Mouse (Mus musculus) heart, embryonic 15.5 days (tissue): ENCODE data around the gene Cntnap2. TPM values are rescaled to one million over a fixed set of nuclear protein-coding genes. Genes with fewer than 3 reads are reported as not detected.
"Not testable (repeated sequence)": the region's sequence is repeated elsewhere in the genome, so short reads cannot be mapped to it uniquely, and the experiment has no call there.

Experiments used
- ATAC-seq: fragments of 200-750 bp; cut with Nextera tagmentation; replicated peaks from 2 replicates; pipeline ENCODE4 v1.8.0; 2017; ENCODE audit warnings: low read depth, moderate TSS enrichment; ENCODE audit not compliant: insufficient number of reproducible peaks, insufficient read depth, low FRiP score
- H3K27ac ChIP-seq: fragments of 300-500 bp; sonication (generic); 2 replicates; pipeline ENCODE4 v1.5.1; 2015; ENCODE audit warnings: mild to moderate bottlenecking, inconsistent platforms
- H3K27me3 ChIP-seq: fragments of 300-500 bp; sonication (generic); 2 replicates; pipeline ENCODE4 v1.6.1; 2015; ENCODE audit warnings: inconsistent platforms
- H3K36me3 ChIP-seq: fragments of 300-500 bp; sonication (generic); 2 replicates; pipeline ENCODE4 v1.6.1; 2015; ENCODE audit warnings: mild to moderate bottlenecking, inconsistent platforms
- H3K4me1 ChIP-seq: fragments of 300-500 bp; sonication (generic); replicated peaks from 2 replicates; pipeline ENCODE4 v1.6.1; 2015; ENCODE audit warnings: inconsistent platforms
- H3K4me2 ChIP-seq: fragments of 300-500 bp; sonication (generic); 2 replicates; pipeline ENCODE4 v1.6.1; 2015; ENCODE audit warnings: inconsistent platforms, mild to moderate bottlenecking, moderate library complexity
- H3K4me3 ChIP-seq: fragments of 300-500 bp; sonication (generic); 2 replicates; pipeline ENCODE4 v1.5.1; 2015; ENCODE audit warnings: mild to moderate bottlenecking, inconsistent platforms
- H3K9ac ChIP-seq: fragments of 300-500 bp; sonication (generic); 2 replicates; pipeline ENCODE4 v1.6.1; 2015; ENCODE audit warnings: mild to moderate bottlenecking, inconsistent platforms
- H3K9me3 ChIP-seq: fragments of 300-500 bp; sonication (generic); replicated peaks from 2 replicates; pipeline ENCODE4 v1.6.1; 2016; ENCODE audit warnings: inconsistent platforms
- WGBS: fragments of 180-500 bp; shearing (Covaris S2); methylation state at CpG from one replicate; pipeline ENCODE4 v1.1.7; 2015; ENCODE audit warnings: mixed read lengths; 5-methylcytosine and 5-hydroxymethylcytosine counted together
- polyA plus RNA-seq: library from polyadenylated mRNA; unstranded; fragments of >200 nt; fragmentation: Nextera tagmentation; extraction: Ambion mirVana; gene quantifications from 2 replicates; pipeline ENCODE4 v1.2.1, GENCODE M21; 2015

Cntnap2 gene
- polyA plus RNA-seq, 1 experiment from 2014 or later: 0.28 TPM

GRCm38 (mm10) chr6:47188596-47188995 is 2129.4 kb downstream of the Cntnap2 start:
- not testable (repeated sequence) for H3K4me2 ChIP-seq, ATAC-seq, H3K27me3 ChIP-seq, H3K9me3 ChIP-seq, H3K27ac ChIP-seq, H3K36me3 ChIP-seq, H3K4me3 ChIP-seq, H3K9ac ChIP-seq
- 80% methylated on average over 6 of the region's 6 CpGs for WGBS
- H3K4me1 ChIP-seq: peaks cover 10% of the 10 kb centered on the region; the same call in 1 of the 2 replicates

- no peak overlapping the region for H3K4me3 ChIP-seq
- H3K9ac ChIP-seq: no peak overlapping the region
- no peak overlapping the region for H3K4me2 ChIP-seq
- no peaks in the 10 kb centered on the region for H3K27me3 ChIP-seq
- 77% methylated on average over 7 of the region's 7 CpGs for WGBS
- no peaks in the 10 kb centered on the region for H3K36me3 ChIP-seq
- H3K27ac ChIP-seq: no peak overlapping the region
- no peaks in the 10 kb centered on the region for H3K9me3 ChIP-seq
- ATAC-seq: no peak
- H3K4me1 ChIP-seq: peaks cover 10% of the 10 kb centered on the region; the same call in 1 of the 2 replicates
Observed at GRCm38 (mm10) chr6:47190282-47190681, 2131.1 kb downstream of the Cntnap2 start.

- Histone ChIP-seq H3K27ac (peak overlapping the region; percentile 48; the same call in 1 of the 2 replicates), H3K4me1 (peaks cover 10% of the 10 kb centered on the region; the same call in 1 of the 2 replicates), H3K4me2 (peak overlapping the region; percentile 72), H3K4me3 (peak overlapping the region; percentile 43), H3K9ac (0 out of 2 replicates have a peak overlapping the region, but pooled peaks have one; percentile 25), H3K27me3 (no peaks in the 10 kb centered on the region), H3K9me3 (no peaks in the 10 kb centered on the region), H3K36me3 (no peaks in the 10 kb centered on the region)
- 12% methylated on average over 7 of the region's 7 CpGs for WGBS
- no peak for ATAC-seq
Observed at GRCm38 (mm10) chr6:47191277-47191800, 2132.2 kb downstream of the Cntnap2 start.

- ATAC-seq: no peak
- H3K9me3 ChIP-seq: no peaks in the 10 kb centered on the region
- H3K27ac ChIP-seq: peak overlapping the region; percentile 48; the same call in 1 of the 2 replicates
- H3K4me3 ChIP-seq: peak overlapping the region; percentile 43
- H3K4me1 ChIP-seq: peaks cover 10% of the 10 kb centered on the region; the same call in 1 of the 2 replicates
- no peaks in the 10 kb centered on the region for H3K27me3 ChIP-seq
- H3K4me2 ChIP-seq: peak overlapping the region; percentile 72
- H3K36me3 ChIP-seq: no peaks in the 10 kb centered on the region
- 0 out of 2 replicates have a peak overlapping the region, but pooled peaks have one; percentile 25 for H3K9ac ChIP-seq
- WGBS: 51% methylated on average over 10 of the region's 10 CpGs
Observed at GRCm38 (mm10) chr6:47191940-47192339, 2132.8 kb downstream of the Cntnap2 start.

- ATAC-seq: no peak
- Histone ChIP-seq H3K36me3 (no peaks in the 10 kb centered on the region), H3K4me1 (peaks cover 10% of the 10 kb centered on the region; the same call in 1 of the 2 replicates), H3K4me3 (no peak overlapping the region), H3K27me3 (no peaks in the 10 kb centered on the region), H3K9me3 (no peaks in the 10 kb centered on the region), H3K9ac (no peak overlapping the region), H3K4me2 (peak overlapping the region; percentile 72), H3K27ac (no peak overlapping the region)
- whole genome bisulfite sequencing: 56% methylated on average over 9 of the region's 9 CpGs
Observed at GRCm38 (mm10) chr6:47192478-47192877, 2133.3 kb downstream of the Cntnap2 start.

- no peaks in the 10 kb centered on the region for H3K27me3 ChIP-seq
- ATAC-seq: no peak
- no peak overlapping the region for H3K27ac ChIP-seq
- H3K9ac ChIP-seq: no peak overlapping the region
- H3K4me1 ChIP-seq: no peaks in the 10 kb centered on the region
- H3K4me3 ChIP-seq: no peak overlapping the region
- H3K9me3 ChIP-seq: no peaks in the 10 kb centered on the region
- no peak overlapping the region for H3K4me2 ChIP-seq
- no peaks in the 10 kb centered on the region for H3K36me3 ChIP-seq
Observed at GRCm38 (mm10) chr6:47197570-47197969, 2138.4 kb downstream of the Cntnap2 start.

GRCm38 (mm10) chr6:47200671-47201070 is 2141.5 kb downstream of the Cntnap2 start:
- no peaks in the 10 kb centered on the region for H3K4me1 ChIP-seq
- no peaks in the 10 kb centered on the region for H3K27me3 ChIP-seq
- H3K4me2 ChIP-seq: no peak overlapping the region
- no peak overlapping the region for H3K9ac ChIP-seq
- no peaks in the 10 kb centered on the region for H3K9me3 ChIP-seq
- H3K4me3 ChIP-seq: no peak overlapping the region
- H3K27ac ChIP-seq: no peak overlapping the region
- no peak for ATAC-seq
- no peaks in the 10 kb centered on the region for H3K36me3 ChIP-seq

- ATAC-seq: no peak
- no peaks in the 10 kb centered on the region for H3K27me3 ChIP-seq
- no peak overlapping the region for H3K9ac ChIP-seq
- H3K4me2 ChIP-seq: no peak overlapping the region
- H3K9me3 ChIP-seq: no peaks in the 10 kb centered on the region
- no peaks in the 10 kb centered on the region for H3K4me1 ChIP-seq
- H3K27ac ChIP-seq: no peak overlapping the region
- H3K4me3 ChIP-seq: no peak overlapping the region
- WGBS: 60% methylated on average over 1 of the region's 1 CpGs
- H3K36me3 ChIP-seq: no peaks in the 10 kb centered on the region
Observed at GRCm38 (mm10) chr6:47208031-47208430, 2148.9 kb downstream of the Cntnap2 start.

- Histone ChIP-seq H3K4me1 (no peaks in the 10 kb centered on the region), H3K9me3 (no peaks in the 10 kb centered on the region), H3K36me3 (no peaks in the 10 kb centered on the region), H3K9ac (no peak overlapping the region), H3K27ac (no peak overlapping the region), H3K27me3 (no peaks in the 10 kb centered on the region), H3K4me2 (no peak overlapping the region), H3K4me3 (no peak overlapping the region)
- ATAC-seq: no peak
Observed at GRCm38 (mm10) chr6:47214731-47215130, 2155.6 kb downstream of the Cntnap2 start.

- ATAC-seq, H3K4me2 ChIP-seq, H3K4me1 ChIP-seq, H3K27ac ChIP-seq, H3K9ac ChIP-seq, H3K27me3 ChIP-seq, H3K9me3 ChIP-seq, H3K36me3 ChIP-seq, H3K4me3 ChIP-seq: not testable (repeated sequence)
- WGBS: 49% methylated on average over 1 of the region's 1 CpGs
Observed at GRCm38 (mm10) chr6:47223578-47223977, 2164.4 kb downstream of the Cntnap2 start.

GRCm38 (mm10) chr6:47225391-47225790 is 2166.2 kb downstream of the Cntnap2 start:
- WGBS: 78% methylated on average over 3 of the region's 3 CpGs
- not testable (repeated sequence) for H3K4me3 ChIP-seq, H3K9me3 ChIP-seq, H3K9ac ChIP-seq, H3K27ac ChIP-seq, H3K4me2 ChIP-seq, H3K36me3 ChIP-seq, H3K4me1 ChIP-seq, H3K27me3 ChIP-seq, ATAC-seq

GRCm38 (mm10) chr6:47227601-47228000 is 2168.4 kb downstream of the Cntnap2 start:
- Histone ChIP-seq H3K4me1 (no peaks in the 10 kb centered on the region), H3K9ac (no peak overlapping the region), H3K27ac (no peak overlapping the region), H3K4me2 (no peak overlapping the region), H3K4me3 (no peak overlapping the region), H3K36me3 (no peaks in the 10 kb centered on the region), H3K27me3 (no peaks in the 10 kb centered on the region), H3K9me3 (no peaks in the 10 kb centered on the region)
- no peak for ATAC-seq
- WGBS: 50% methylated on average over 3 of the region's 3 CpGs
